Mouse (Mus musculus): ENCODE measurements around the gene Basp1.

DNA sequence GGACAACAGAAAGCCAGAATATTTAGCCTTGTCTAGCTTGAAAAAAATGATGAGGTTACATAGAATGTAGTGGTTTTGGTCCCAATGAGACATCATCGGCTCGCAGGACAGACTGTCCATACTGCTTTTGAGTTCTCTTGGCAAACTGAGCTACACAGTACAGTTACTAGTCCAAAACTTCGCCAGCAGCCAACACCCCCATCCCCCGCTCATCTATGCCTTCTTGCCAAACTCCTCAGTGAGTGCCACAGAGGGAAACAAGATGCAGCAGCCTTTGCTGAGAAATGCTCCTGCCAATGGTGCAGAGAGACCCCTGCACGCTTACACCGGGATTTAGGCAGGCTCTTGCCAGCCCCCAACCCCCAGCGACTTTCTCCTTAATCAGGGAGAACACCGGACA, 34.9 kb downstream of the Basp1 start:
- no peak for TF ChIP-seq GATA1 (IDR thresholded peaks at IDR 0.05; ENCODE audit: borderline replicate concordance, low read length)
- TF ChIP-seq FLI1 (IDR thresholded peaks at IDR 0.05; ENCODE audit: low read length), result no peak
